Mouse (Mus musculus): ENCODE data around the gene Zcchc7.

DNA sequence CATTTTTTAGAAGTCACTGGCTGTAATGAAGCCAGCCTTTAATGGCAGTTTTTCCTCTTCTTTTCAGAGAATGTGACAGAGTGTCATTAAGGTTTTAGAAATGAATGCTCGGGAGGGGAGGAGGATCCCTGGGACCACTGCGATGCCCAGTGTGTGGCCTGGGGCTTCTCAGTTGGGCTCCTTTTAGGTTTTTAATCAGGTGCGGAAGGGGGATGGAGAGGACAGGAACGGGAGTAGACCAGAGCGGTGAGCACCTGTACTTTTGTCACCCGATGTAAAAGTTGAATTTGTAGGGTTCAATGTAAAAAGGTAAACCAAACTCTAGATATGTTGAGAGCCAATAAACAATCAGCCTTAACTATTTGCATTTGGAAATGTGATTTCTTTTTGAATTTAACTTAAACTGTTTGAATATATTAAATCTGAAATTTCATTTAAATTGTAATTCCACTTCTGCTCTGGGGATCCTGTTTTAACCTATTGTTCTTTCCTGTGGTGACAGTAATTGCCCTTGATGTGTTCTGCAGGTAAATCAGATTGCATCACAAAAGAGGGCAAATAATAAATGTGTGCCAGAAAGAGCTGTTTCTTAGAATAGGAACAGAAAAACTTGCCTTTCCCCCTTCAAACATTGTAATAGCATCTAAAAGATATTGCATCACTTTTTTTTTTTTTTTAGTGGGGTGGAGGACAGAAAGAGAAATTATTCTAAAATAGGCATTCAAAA is 28.1 kb downstream of the Zcchc7 start:
- TF ChIP-seq EP300 (IDR thresholded peaks at IDR 0.05) (no peak), CTCF (IDR thresholded peaks at IDR 0.05) (no peak)

Measured in lung, postnatal 0 days (tissue).